Mouse (Mus musculus) frontal cortex, postnatal 25 days (tissue): ENCODE data around the gene Gabra3.

Source experiments
- DNase-seq, 2 experiments: peaks; one replicate each; pipeline ENCODE4 v3.0.0; 2022; ENCODE audit warnings: low spot score in 2 of 2

The Gabra3 gene

DNA sequence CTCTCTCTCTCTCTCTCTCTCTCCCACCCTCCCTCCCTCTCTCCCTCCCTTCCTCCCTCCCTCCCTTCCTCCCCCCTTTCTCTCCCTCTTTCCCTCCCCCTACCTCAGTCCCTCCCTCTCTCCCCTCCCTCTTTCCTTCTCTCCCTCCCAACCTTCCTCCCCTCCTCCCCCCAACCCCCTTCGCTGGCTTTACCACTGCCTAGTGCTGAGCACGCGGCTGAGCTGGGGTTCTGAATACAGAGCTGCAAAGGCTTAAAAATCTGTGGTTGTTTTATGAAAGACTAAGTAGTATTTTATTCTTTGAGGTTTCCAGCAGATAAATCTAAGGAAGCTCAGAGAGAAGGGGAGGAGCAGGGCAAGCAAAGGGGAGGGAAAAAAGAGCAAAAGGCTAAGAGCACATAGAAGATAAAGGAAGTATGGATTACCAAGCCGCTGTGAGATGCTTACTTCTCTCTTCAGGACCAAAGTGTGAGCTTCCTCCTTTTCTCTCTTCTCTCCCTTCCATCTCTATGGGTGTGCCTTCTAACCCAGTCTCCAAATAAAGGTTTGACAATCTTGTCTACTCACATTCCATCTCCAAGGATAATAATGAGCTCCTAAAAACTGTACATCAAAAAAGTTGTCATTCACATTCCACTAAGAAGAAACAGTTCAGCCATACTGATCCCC is at the start of gene Gabra3:
TSS of gene Gabra3 (minus strand) at position 619 of the 669 bp plus-strand sequence.
- DNase-seq: no peak

DNA sequence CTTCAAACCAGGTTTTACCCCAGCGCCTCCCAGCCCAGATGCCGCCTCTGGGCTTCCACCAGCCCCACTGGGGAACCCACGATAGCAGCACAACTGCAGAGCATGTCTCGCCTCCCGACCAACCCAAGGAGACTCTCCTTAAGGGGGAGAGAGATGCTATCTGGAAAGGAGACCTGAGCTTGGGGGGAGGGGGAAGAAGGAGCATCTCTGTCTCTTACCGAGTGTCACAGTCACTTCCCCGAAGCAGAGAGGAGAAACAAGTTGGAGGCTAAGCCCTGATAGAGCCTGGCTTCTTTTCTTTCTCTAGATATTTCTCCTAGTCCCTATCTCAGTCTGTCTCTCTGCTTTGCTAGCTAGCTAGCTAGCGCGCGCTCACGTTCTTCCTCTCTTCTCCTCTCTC is 859 bp downstream of the Gabra3 start:
- no peak for DNase-seq

GRCm38 (mm10) chrX:72655381-72655780 is 1.3 kb downstream of the Gabra3 start:
- DNase-seq: peak in 1 of 2 experiments; percentile 5

DNA sequence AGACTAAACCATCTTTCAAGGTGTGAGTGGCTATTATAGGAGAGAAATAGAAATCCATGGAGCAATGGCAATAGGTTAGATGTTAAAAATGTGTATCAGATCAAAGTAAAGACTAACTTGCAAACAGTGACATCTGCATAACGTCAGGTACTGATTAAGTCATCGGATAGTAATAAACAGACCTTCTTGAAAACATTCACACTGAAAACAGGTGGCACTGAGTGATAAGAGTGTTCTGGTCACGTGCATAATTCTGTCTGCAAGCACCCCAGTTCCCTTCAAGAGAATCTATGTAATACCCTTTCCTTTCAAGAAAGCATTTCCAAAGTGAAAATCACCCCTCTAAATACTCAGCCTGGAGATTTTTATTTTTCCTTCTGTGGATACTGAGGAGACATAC is 6.0 kb downstream of the Gabra3 start:
- DNase-seq: no peak

DNA sequence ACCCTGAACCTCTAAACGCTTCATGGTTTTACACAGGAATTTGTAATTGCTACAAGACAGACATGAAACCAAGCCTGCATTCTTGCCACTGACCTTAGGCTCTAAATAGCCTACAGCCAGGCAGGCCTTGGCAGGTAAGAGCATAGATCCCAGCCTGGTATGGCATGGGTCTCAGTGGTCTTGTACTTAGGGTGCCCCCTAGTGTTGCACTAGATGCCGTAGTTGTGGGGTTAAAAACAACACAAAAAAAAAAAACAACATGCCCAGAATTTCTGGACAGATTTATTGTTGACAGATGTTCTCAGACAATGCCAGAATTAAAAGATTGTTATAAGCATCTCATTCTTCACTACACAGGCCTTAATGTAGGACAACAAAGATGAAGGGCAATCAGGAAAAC is 12.0 kb downstream of the Gabra3 start:
- DNase-seq: no peak

DNA sequence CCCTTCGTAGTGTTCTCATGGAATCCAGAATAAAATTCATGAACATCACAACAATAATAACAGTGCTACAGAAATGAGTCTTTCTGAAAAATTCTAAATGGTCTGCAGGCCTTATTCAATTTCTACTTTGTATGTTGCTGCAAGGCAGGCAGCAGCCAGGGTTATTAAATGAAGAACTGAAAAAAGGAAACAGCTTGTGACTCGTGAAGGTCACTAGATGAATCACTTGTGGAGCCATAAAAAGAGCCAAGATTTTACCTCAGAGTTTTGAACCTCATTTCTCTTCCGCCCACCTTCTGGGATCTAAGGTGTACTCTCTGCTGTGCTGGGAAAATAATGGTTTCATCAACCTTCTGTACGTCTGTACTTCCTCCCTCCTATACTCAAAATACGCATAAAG is 159.4 kb downstream of the Gabra3 start:
- DNase-seq: no peak

GRCm38 (mm10) chrX:72489806-72490205 is 166.8 kb downstream of the Gabra3 start:
- no peak for DNase-seq

GRCm38 (mm10) chrX:72386758-72387157 is 269.9 kb downstream of the Gabra3 start, which contains the start of gene Magea10:
Gene Magea10, minus strand, starts transcription at chrX:72386858.
- no peak for DNase-seq
